Mouse (Mus musculus) spleen, adult 2 months (tissue): ENCODE measurements around the gene Pole.

Experiments used
- CTCF ChIP-seq: fragments of 200-500 bp; IDR thresholded peaks from 2 replicates; pipeline ENCODE4 v1.5.1; 2011; ENCODE audit warnings: mild to moderate bottlenecking, inconsistent platforms; ENCODE audit not compliant: insufficient read depth, insufficient read length, insufficient replicate concordance; ENCODE audit errors: extremely low read depth
- POLR2A ChIP-seq: fragments of 200-500 bp; IDR thresholded peaks from 2 replicates; pipeline ENCODE4 v1.6.1; 2011; ENCODE audit warnings: low read depth, low read length, inconsistent platforms

DNA sequence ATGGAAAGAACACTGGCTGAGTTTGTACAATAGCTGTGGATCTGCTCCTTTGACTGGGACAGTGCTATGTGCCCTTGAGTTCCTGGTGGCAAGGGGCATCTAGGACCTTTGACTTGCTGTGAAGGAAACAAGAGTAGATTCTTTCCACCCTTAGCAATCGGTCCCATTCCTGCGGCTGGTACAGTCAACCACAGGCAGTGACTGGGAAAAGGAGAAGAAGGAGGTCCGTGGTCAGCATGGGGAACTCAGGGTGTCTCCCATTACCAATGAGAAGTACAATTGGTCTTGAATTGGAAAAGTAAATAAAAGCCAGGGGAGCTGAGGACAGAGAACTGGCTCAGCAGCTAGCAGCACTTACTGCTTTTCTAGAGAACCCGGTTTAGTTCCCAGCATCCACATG is 59.4 kb downstream of the Pole start:
- no peak for TF ChIP-seq CTCF
- TF ChIP-seq POLR2A: no peak
